Mouse (Mus musculus) C2C12 (cell line): ENCODE data around the gene Palm2.

Source experiments
- CTCF ChIP-seq: IDR thresholded peaks from one replicate; pipeline ENCODE4 v1.5.1; 2011; ENCODE audit not compliant: control insufficient read depth, insufficient read depth, insufficient read length
- FOSL1 ChIP-seq: IDR thresholded peaks from one replicate; pipeline ENCODE4 v1.8.0; 2011; ENCODE audit warnings: mild to moderate bottlenecking, low read length; ENCODE audit not compliant: poor library complexity, insufficient read depth, severe bottlenecking
- MAX ChIP-seq: IDR thresholded peaks from one replicate; pipeline ENCODE4 v1.6.1; 2011; ENCODE audit warnings: mild to moderate bottlenecking, control low read depth
- MYOG ChIP-seq: IDR thresholded peaks from one replicate; pipeline ENCODE4 v1.6.1; 2011; ENCODE audit not compliant: control insufficient read depth, insufficient read length; ENCODE audit errors: extremely low read depth
- USF1 ChIP-seq: IDR thresholded peaks from one replicate; pipeline ENCODE4 v1.6.1; 2011; ENCODE audit warnings: low read depth, mild to moderate bottlenecking, control low read depth, moderate library complexity

- TF ChIP-seq CTCF (no peak), MAX (no peak), USF1 (no peak), MYOG (no peak), FOSL1 (no peak)
Measured at GRCm38 (mm10) chr4:57640222-57640621, 206.2 kb downstream of the Palm2 start.
